Mouse (Mus musculus) retina, adult 2 months (tissue): ENCODE results near the gene Pgm1.

Experiments
- DNase-seq: peaks from one replicate; pipeline ENCODE4 v3.0.0-alpha.2; 2012; ENCODE audit warnings: low read depth, low spot score

Gene Pgm1

DNA sequence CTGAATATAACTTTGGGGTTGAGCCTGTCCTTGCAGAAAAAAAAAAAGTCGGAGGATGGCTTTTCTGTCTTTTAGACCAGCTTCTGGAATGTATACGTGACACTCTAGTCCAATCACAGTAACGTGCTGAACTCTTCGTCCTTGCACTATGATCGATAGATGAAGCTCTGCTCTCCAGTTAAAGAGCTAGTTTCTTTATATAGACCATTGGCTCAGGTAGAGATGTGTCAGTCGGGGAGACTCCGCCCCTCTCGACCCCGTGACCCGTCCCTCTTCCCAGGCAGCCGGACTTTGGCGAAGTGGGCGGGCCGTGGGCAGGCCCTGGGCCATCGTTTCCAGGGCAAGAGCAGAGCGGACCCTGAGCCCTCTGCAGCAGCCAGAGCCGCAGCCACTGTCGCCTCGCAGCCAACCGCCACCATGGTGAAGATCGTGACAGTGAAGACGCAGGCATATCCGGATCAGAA is at the start of gene Pgm1:
Pgm1 (plus strand) TSS at position 266 of the 464 bp plus-strand sequence.
- DNase-seq = peak; percentile 71

DNA sequence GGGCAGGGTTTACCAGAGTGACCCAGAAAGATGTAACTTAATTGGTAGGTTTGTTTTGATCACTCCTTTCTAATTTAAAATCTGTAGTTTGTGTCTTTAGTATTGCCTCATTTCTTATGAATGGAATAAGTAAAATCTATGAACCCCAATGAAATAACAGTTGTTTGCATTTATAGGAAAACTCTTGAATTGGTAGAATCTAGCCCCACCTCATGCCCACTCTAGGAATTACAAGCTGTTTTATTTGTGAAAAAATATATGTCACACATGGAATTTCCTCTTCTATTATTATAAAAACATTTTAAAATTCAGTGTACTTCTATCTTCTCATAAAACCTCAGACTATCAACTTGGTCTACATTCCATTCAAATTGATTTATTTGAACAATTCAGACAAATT is 47.3 kb upstream of the Pgm1 start:
- no peak for DNase-seq

DNA sequence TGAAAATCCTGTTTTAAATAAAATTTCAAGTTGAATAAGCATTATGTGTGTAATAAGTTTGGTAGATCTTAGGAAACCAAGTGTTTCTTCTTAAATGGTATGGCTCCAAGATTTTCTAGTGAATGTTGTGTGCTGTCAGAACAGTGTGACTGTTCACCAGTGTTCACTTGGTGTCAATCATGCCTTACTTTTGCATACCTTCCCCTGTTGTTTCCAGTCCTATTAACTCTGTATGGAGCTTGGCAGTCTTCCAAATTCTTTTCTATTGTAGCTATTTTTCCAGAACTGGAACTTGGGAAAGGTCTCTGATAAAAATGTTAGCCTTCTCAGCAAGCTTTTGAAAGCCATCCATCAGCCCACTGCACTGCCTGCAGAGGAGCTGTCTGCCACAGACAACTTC is 46.8 kb upstream of the Pgm1 start:
- no peak for DNase-seq

DNA sequence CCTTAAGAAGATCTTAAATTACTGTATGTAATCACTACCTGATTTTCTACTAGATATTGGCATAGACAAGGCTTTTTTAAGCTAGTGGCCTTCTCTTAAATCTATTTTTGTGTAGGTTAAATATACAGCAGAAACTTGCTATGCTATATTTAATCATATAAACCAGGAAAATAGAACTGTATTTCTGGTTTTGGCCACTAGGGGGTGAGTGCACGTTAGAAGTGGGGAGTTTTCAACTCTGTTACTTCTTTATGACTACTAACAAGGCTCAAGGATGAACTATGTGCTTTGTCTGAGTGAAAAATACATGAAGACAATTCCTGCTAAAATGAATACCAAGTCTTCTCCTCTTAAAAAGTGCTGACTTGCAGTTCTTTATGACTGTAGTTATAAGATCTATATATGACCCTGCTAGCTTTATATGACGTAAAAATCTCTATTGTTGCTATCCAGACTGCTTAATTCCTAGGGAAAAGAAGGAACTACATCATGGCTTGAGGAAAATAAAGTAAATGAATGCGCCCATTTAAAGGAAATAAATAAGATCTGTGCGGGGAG is 15.2 kb upstream of the Pgm1 start:
- DNase-seq = no peak

DNA sequence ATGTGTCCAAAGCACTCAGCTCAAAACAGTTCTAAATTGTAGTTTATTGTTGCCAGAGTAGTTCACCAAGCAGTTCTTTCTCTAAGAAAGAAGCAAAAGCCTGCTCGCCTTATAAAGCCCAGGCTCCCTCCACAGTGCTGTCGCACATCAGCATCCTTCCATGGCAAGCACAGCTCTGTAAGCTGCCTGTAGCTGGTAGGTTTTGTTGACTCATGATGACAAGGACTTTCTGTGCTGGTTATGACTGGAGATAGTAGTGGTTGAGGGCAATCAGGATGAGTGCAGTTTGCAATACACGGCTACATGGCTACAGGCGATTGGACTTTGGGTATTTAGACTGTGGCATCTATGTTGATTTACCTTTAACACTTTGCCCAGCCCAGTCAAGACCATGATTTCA is 2.8 kb upstream of the Pgm1 start:
- no peak for DNase-seq

DNA sequence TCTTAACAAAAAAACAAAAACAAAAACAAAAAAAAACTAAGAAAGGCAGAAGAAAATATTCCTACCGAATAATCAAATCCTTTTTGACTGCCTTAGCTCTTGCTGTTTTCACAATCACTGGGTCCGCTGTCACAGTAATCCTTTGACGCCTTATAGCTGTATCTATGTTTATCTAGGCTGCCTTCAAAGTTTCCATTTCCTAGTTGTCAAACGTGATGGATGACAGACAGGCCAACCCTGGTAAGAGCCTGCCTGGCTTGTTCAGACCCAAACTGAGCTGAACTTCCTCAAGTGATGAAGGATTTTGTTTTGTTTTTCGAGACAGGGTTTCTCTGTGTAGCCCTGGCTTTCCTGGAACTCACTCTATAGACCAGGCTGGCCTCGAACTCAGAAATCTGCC is 693 bp upstream of the Pgm1 start:
- no peak for DNase-seq

DNA sequence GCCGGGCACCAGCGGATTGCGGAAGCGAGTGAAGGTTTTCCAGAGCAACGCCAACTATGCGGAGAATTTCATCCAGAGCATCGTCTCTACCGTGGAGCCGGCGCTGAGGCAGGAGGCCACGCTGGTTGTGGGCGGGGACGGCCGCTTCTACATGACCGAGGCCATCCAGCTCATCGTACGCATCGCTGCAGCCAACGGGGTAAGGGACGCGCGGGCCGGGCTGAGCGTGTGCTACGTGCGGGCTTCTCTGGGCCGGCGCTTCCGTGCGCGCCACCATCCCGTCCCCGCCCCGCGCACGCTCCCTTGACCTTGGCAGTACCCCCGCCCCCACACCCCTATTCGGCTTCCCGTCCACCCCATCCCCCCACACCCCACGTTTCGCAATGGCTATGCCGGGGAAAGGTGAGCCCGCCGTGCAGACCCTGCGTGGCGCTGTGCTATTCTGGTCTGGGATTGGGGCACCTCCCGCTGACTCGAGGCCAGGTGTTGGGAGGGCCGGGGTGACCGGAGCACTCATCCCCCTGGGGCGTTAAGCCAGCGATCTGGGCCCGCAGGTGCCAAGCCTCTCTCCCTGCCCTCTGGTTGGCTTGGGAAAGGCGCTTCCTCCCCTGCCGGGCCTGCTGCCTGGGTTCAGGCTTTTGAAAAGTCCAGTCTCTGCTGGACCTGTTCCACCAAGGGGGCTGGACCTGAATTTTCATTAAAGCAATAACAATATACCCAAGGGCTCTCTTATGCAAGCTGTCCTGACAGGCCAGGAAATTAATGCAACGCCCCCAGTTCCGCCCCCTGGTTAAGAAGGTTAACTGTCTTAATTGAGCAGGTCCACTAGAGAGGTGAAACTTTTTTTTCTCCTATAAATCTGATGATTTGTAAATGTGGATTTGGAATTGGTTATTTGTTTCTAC is 651 bp downstream of the Pgm1 start, which contains the start of gene Itgb3bp:
Itgb3bp (minus strand) TSS at position 201 of the 905 bp plus-strand sequence.
- peak; percentile 56 for DNase-seq

DNA sequence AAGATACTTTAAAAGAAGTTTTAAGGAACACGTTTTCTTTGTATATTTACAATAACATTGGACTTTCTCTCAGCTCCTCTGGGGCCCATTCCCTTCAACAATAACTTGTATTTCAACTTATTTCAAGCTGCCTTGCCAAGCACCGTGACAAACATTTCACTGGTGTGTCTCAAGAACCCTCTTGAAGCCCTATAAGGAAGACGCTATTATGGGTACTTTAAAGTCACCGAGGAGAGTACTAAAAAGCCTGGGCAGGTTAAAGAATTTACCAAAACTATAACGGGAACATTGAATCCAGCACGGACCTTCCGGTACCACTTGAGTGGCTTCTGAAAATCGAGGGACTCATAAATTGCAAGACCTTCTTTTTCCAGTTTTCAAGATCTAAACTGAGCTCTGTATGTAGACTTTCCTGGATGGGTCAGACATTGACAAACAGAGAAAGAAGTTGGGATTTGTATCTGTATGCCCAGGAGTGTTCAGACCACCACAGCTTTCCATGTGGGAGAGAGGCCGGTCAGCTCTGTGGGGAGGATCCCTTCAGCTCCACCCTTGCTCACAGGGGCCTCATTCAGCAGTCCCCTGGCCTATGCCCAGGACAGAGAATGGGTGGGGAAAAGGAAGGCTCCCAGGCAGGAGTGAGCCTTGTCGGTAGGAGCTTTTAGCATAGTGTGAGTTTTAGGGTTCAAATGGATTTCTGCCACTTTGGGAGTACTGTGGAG is 1.5 kb downstream of the Pgm1 start:
- no peak for DNase-seq

DNA sequence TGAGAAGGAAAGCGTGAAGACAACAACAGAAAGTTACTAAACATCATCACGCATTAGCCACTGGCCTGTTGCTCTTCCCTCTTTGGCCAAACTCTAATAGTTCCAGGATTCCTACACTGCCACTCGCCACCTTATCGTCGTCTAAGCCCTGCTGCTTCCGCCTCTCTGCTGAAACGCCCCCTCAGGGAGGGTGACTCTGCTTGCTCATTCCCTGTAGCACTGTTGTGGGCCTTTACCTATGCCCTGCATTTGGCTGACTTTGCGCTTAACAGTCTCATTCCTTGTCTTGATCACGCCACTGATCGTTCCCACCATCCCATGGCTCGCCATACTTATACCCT is 2.0 kb downstream of the Pgm1 start:
- DNase-seq = no peak

DNA sequence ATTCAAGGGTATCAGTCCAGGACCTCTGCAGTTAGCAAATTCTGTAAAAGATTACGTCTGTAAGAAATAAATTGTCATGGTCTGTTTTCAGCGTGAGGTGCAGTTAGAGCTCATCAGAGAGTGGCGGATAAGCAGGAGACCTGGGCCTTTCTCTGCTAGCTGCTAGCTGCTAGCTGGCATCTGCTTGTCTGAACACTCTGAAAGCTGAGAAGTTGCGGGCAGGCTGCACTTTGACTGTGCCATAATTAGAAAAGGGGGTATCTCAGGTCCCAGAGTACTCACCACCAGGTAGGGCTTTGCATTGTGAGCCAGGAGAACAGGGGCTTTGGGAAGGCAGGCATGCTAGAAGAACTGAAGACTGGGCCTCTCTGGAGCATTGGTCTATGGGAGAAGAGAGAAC is 2.6 kb downstream of the Pgm1 start:
- no peak for DNase-seq

DNA sequence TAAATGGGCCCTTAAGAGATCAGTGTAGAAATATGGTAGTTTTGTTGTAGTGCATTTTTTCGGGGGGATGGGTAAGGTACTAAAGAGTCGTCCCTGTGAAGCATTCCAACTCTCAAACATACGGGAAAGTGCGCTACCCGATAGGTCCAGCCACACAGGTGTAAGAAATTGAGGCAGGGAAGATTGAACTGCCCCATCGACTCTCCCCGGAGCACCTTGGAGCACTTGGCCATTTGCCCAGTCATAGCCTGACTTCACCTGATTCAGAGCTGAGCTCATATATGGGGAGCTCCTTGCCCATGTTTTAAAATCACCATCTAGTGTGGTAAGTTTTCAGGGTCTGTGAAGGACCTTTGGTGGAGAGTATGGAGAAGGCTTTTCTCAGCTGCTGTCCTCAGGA is 5.6 kb downstream of the Pgm1 start:
- DNase-seq = no peak

DNA sequence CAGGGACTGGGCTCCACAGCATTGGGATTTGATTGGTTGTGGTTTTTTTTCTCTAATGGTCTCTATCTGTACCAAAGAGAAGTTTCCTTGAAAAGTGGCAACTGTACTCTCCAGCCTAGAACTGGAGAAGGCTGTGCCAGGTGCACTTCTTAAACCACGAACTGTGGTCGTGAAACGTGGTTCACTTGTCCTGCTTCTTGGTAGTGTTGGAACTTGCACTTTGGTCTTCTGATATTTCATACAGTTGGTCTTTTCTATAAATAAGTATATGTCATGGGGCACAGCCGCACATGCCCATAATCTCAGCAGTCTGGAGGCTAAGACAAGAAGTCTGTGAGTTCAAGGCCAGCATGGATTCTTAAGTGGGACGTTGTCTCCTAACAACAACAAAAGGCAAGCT is 7.1 kb downstream of the Pgm1 start:
- DNase-seq = no peak

DNA sequence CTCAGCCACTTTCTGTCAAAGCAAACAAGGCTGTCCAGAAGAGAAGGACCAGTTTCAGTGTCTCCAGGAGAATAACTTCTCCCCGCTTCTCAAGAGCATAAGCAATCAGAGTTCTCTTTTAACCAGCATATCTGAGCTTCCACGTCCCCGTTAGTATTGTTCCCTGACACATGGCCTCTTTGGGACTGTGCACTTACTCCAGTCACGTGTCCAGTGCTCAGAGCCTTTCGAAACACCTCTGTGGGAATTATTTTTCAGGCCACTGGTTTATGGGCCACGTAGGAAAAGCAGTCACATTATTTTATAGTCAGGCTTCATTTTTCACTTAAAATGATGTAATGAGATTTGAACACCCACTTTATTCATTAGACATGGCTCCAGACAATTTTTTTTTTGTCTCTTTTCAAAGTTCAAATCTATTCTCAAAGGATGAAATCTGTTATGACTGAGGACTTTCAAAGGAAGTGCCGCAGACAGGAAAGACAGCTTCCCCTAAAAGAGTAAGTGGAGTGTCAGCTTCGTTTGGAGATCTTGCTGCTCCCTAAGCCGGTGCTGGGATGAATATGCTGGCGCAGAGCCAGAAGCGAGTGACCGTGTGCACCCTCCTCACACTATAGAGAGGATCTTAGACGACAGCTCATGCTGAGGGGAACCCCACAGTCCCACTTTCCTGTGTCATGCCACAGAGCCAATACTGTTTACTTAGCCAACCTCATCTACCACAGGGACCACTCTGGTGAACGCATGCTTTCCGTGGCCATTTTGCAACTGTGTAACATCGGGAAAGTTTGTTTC is 10.7 kb downstream of the Pgm1 start:
- no peak for DNase-seq

DNA sequence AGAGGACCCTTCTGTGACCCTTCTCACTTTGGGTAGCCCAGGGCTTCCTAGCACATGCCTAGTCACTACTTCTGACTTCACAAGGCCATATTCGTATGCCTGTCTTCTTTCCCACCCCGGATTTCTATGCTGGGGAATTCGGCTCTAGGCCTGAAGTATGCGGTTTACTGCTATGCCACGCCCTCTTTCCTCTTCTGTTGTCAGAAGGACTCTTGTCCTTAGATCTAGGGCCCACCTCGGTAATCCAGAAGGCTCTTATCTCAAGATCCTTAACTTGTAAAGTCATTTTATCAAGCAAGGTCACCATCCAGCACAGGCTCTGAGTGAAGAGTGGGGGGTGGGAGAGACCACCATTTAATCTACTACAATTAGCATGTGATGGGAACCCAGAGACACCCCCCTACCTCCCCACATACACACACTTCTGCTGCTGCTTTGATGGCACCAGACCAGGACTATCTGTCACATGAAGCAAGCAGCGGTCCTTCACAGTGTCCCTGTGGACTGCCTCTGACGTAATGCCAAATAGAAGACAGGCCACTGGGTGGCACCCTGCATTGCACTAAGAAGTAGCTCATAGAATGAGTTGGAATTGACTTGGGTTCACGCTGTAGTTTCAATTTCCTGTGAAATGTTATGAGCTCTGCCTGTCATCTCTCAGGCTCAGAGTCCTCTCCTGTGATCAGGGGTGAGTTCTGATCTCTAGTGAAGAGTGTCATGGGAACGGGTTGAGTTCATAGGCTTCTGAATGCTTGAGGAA is 12.6 kb downstream of the Pgm1 start:
- DNase-seq = no peak

DNA sequence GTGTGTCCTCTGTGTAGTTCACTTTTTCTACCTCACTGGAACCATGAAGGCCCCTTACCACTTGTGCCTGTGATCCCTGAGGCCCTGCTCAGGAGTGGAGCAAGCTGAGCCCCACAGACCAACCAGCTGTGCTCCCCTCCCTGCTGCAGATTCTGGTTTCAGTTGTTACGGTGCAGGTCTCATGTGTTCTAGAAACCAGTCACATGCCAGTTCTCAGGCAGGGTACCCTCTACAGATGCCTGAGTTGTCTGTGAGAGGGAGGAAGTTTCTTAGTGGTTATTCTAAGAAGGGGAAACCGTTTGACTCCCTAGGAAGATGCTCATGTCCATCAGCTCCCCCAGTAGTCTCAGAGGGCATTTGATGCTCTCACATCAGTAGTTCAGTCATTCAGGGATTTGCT is 15.4 kb downstream of the Pgm1 start:
- no peak for DNase-seq

DNA sequence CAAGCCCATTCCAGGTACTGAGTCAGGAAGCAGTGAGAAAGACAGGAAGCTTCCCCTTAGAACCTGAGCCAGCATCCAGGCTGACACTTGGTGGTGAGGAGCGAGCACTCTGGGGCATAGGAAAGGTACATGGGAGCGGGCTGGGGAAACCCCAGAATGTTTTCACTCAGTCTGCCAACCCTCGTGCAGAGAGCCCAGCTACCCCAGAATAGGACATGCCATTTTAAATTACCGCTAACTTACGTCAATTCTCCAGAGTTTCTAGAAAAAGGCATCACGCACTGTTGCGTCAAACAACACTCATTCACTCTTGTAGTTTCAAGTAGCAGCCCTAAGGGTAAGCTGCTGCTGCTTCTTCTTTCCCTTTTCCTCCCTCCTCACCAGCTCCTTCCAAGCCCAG is 15.8 kb downstream of the Pgm1 start:
- no peak for DNase-seq

DNA sequence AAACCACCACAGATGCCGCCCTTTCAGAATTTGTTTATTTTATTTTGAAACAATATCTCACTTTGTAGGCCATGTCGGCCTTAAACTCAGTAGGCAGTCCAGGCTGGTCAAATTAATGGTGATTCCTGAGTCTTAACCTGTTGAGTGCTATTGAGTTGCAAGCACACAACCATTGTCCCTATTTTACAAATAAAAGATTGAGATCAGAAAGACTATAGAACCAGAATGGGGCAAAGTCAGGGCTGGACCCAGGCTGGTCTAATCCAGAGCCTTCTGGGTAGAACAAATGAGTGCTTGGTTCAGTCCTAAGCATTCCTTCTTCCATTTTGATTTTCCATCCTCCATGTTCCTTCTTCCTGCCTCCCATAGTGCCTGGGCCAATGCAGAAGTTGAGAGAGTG is 17.3 kb downstream of the Pgm1 start:
- no peak for DNase-seq

DNA sequence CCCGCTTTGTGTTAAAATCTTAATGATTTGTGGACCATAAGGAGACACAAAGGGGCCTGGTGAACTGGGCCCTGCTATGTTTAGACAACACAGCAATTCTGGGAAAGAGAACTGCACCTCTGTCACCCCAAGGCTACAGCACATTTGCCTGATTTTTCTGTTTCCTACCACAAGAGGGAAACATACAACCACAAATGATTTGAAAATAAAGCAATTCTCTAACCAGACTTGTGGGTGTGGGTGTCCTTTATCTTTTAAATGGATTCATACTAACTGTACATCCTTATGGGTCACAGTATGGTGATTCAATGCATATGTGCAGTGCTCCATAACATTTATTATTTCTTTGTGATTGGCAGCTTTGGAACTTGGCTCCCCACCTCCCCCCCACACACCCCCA is 18.0 kb downstream of the Pgm1 start:
- DNase-seq = no peak

DNA sequence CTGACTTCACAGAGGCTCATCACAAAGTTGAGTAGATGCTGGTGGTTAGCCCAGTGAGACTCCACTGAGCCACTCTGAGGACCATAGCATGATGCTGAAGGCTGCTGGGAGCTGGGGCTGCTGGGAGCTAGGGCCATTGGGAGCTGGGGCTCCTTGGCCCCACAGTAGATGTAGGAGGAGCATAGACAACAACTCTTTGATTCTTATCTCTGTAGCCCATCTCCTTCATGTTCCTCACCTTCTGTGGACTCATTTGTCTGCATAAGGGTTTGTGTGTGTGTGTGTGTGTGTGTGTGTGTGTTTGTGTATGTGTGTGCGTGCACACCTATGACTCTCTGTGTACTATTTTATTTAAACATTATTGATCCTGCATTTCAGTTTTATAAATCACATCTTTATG is 18.7 kb downstream of the Pgm1 start:
- no peak for DNase-seq

DNA sequence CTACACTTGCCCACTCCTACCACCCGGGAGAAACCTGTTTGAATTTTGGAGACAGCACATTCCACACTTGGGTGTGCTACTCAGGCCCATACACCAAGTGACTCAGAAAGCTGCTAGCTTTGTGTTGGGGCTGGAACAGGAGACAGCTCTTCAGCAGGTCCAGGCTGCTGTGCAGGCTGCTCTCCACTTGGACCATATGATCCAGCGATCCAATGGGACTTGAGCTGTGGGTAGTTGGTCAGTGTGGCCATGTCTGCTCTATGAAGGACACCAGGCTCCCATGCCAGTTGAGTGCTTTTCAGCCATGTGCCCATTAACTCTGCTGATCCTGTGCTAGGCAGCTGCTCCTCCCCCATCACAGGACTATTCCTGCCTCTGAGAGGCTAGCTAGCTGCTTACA is 24.7 kb downstream of the Pgm1 start:
- no peak for DNase-seq

DNA sequence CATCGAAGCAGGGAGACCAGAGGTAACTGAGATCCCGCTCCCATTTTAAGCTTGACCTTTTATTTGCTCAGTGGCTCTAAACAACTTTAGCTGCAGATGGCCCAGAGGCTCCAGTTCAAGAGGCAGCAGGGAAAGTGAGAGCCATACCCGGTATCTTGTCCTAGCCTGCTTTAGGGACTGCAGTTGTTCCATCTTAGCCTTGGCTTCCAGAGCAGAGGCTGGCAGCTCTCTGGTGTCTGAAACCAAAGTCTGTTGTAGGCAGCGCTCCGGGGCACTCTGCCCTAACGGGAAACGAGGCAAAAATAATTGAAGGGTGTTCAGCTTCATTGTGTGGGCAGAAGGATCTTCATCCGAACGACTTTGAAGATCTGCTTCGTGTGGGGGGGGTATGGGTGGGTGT is 26.2 kb downstream of the Pgm1 start:
- DNase-seq = no peak
